Mouse (Mus musculus): ENCODE measurements around the gene Steap3.

Steap3 gene

GRCm38 (mm10) chr1:120142551-120142950 lies 130.0 kb downstream of the Steap3 start:
- DNase-seq = peak; percentile 90 to 93

Data from cerebellum, postnatal 10 days (tissue).